ENCODE assay signal across 9 mouse cellular contexts in the genomic region with DNA sequence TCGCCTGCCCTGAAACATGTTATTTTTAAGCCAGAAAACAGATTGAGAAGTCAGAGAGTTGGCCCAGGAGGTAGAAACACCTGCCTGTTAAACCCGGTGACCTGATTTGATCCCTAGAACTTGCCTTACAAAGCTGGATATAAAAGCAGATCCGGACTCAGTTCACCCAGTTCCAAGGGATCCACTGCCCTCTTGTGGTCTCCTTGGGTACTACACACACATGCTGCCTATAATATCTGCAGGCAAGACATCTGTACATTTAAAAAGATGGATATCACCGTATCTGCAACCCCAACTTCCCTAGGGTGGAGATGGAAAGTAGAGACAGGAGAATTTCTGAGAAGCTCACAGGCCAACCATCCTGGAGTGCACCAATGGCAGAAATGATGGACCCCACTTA. TPM values are rescaled to one million over a fixed set of nuclear protein-coding genes. Genes with fewer than 3 reads are reported as not detected.
DNase-seq lines count a peak whose midpoint lies in the region; ATAC-seq and TF ChIP-seq lines count a peak whose summit lies in the region.
"Had no signal": no experiment of that assay in that cellular context is flagged by ENCODE, and none has a peak within 500 bp of the region (broad histone marks: within the 10 kb centered on the region; RNA-seq: fewer than 3 reads in every experiment).

No protein-coding gene starts in this region.

- H3K27me3 ChIP-seq in lung, postnatal 0 days (replicated peaks; ENCODE audit: insufficient read depth, low read length): no peaks in the 10 kb centered on the region
- no peaks in the 10 kb centered on the region for H3K27me3 ChIP-seq in small intestine, adult 2 months (ENCODE audit: control insufficient read depth, insufficient read depth, low read length)
- H3K27me3 ChIP-seq: heart, embryonic 15.5 days had no signal

- H3K4me3 ChIP-seq in gastrocnemius, adult 2 months: no peak overlapping the region
- no peak overlapping the region for H3K4me3 ChIP-seq in lung, postnatal 0 days (ENCODE audit: low read depth, low read length)
- H3K4me3 ChIP-seq in small intestine, adult 2 months (ENCODE audit: low read depth, low read length): no peak overlapping the region
- H3K4me3 ChIP-seq: heart, embryonic 15.5 days had no signal

- H3K4me2 ChIP-seq in lung, postnatal 0 days (replicated peaks; ENCODE audit: low read depth, low read length): no peak overlapping the region
- H3K4me2 ChIP-seq: heart, embryonic 15.5 days had no signal

- H3K4me1 ChIP-seq in lung, postnatal 0 days (ENCODE audit: insufficient read depth, low read depth, low read length): peaks cover 6% of the 10 kb centered on the region
- H3K4me1 ChIP-seq in small intestine, adult 2 months (ENCODE audit: control insufficient read depth, insufficient read depth, insufficient read length, low read length): peaks cover 7% of the 10 kb centered on the region

- ATAC-seq in lung, postnatal 0 days: no peak
- ATAC-seq in monocyte, adult 5-6 weeks (replicated peaks; ENCODE audit: insufficient number of reproducible peaks, low FRiP score, low TSS enrichment, poor library complexity, severe bottlenecking): no peak

- no peak for DNase-seq in gastrocnemius, adult 2 months
- DNase-seq in gastrocnemius, adult 18-20 months (ENCODE audit: low spot score): no peak
- DNase-seq in lung, postnatal 0 days (ENCODE audit: low spot score): no peak
- DNase-seq in lung, postnatal 4 days: no peak
- peak; percentile 55 for DNase-seq in T-cell, adult 2 months (ENCODE audit: low spot score)
- DNase-seq in urinary bladder, postnatal 25 days (ENCODE audit: low spot score): no peak

- intact Hi-C loops in gastrocnemius, adult 2 months (cut with DNase I): no loop called here

- no peak overlapping the region for H3K9ac ChIP-seq in lung, postnatal 0 days (replicated peaks; ENCODE audit: low read depth)
- H3K9ac ChIP-seq: heart, embryonic 15.5 days had no signal

- no peak for TF ChIP-seq EP300 in lung, postnatal 0 days (IDR thresholded peaks at IDR 0.05)

- H3K27ac ChIP-seq in gastrocnemius, adult 2 months: no peak overlapping the region
- no peak overlapping the region for H3K27ac ChIP-seq in lung, postnatal 0 days (ENCODE audit: low read length)
- no peak overlapping the region for H3K27ac ChIP-seq in small intestine, adult 2 months (ENCODE audit: insufficient read depth, low read depth, low read length)
- H3K27ac ChIP-seq: heart, embryonic 15.5 days had no signal

- no peak for TF ChIP-seq POLR2A in small intestine, adult 2 months (IDR thresholded peaks at IDR 0.05; ENCODE audit: low read depth, low read length)

- 97% methylated on average over 4 of the region's 4 CpGs for WGBS in lung, postnatal 0 days
- WGBS in small intestine, adult 2 months: over 99% methylated on average over 4 of the region's 4 CpGs

- peak; percentile 58 for TF ChIP-seq CTCF in gastrocnemius, adult 2 months (IDR thresholded peaks at IDR 0.05)
- peak; percentile 65 for TF ChIP-seq CTCF in lung, postnatal 0 days (IDR thresholded peaks at IDR 0.05)
- TF ChIP-seq CTCF in small intestine, adult 2 months (IDR thresholded peaks at IDR 0.05; ENCODE audit: extremely low read depth, insufficient read length, insufficient replicate concordance, low read depth, low read length): peak; percentile 24; the same call in 1 of the 2 replicates

- peaks cover 18% of the 10 kb centered on the region for H3K36me3 ChIP-seq in lung, postnatal 0 days (ENCODE audit: insufficient read depth, low read length)
- H3K36me3 ChIP-seq in small intestine, adult 2 months (ENCODE audit: control insufficient read depth, insufficient read depth, low read length): peaks cover 28% of the 10 kb centered on the region

- H3K9me3 ChIP-seq in lung, postnatal 0 days (ENCODE audit: low read length): no peaks in the 10 kb centered on the region
- H3K9me3 ChIP-seq: heart, embryonic 15.5 days had no signal

RNA-seq across cellular contexts. Expression of gene Ddx54, which starts 3.4 kb away (rescaled TPM):
- total RNA-seq in gastrocnemius, adult 2 months (2021): 10 to 100 TPM; 16.9 to 17.7 TPM
- 10 to 100 TPM; 15.8 to 15.9 TPM for total RNA-seq in gastrocnemius, adult 18-20 months (2021)
- polyA plus RNA-seq in lung, postnatal 0 days (2015; fragmentation: Nextera tagmentation; extraction: Ambion mirVana): 24.9 and 25.4 TPM in 2 replicates
- polyA plus RNA-seq in small intestine, adult 2 months (2012; rRNA removed): 23.1 and 44.6 TPM in 2 replicates
- total RNA-seq in monocyte, adult 5-6 weeks (2017): 42.2 to 59.5 TPM (median 55.9 TPM) in 3 replicates

RNA-seq across cellular contexts. Expression of gene Rita1, which starts 3.5 kb away (rescaled TPM):
- total RNA-seq in gastrocnemius, adult 2 months (2021): 1 to 10 TPM; 4.9 to 6.6 TPM
- total RNA-seq in gastrocnemius, adult 18-20 months (2021): 1 to 10 TPM; 7.0 to 7.5 TPM
- polyA plus RNA-seq in lung, postnatal 0 days (2015; fragmentation: Nextera tagmentation; extraction: Ambion mirVana): 9.9 and 10.0 TPM in 2 replicates
- 6.9 and 12.1 TPM in 2 replicates for polyA plus RNA-seq in small intestine, adult 2 months (2012; rRNA removed)
- total RNA-seq in monocyte, adult 5-6 weeks (2017): 0.43 to 4.0 TPM (median 1.1 TPM) in 3 replicates

RNA-seq across cellular contexts. Expression of gene Cfap73, which starts 18.1 kb away (rescaled TPM):
- total RNA-seq in gastrocnemius, adult 2 months (2021): not detected
- not detected for total RNA-seq in gastrocnemius, adult 18-20 months (2021)
- polyA plus RNA-seq in lung, postnatal 0 days (2015; fragmentation: Nextera tagmentation; extraction: Ambion mirVana): 1.3 and 2.0 TPM in 2 replicates
- polyA plus RNA-seq in small intestine, adult 2 months (2012; rRNA removed): not detected in 2 replicates
- total RNA-seq in monocyte, adult 5-6 weeks (2017): not detected in 3 replicates
- polyA plus RNA-seq: heart, embryonic 15.5 days had no signal

RNA-seq across cellular contexts. Expression of gene Iqcd, which starts 27.1 kb away (rescaled TPM):
- not detected for total RNA-seq in gastrocnemius, adult 2 months (2021)
- not detected for total RNA-seq in gastrocnemius, adult 18-20 months (2021)
- polyA plus RNA-seq in lung, postnatal 0 days (2015; fragmentation: Nextera tagmentation; extraction: Ambion mirVana): 1.7 and 2.0 TPM in 2 replicates
- polyA plus RNA-seq in small intestine, adult 2 months (2012; rRNA removed): 0.15 and 0.25 TPM in 2 replicates
- total RNA-seq in monocyte, adult 5-6 weeks (2017): 0.57 TPM in 1 of 3 replicates, not detected in the others

RNA-seq across cellular contexts. Expression of gene Tpcn1, which starts 27.4 kb away (rescaled TPM):
- total RNA-seq in gastrocnemius, adult 2 months (2021): 10 to 100 TPM; 42.7 to 44.8 TPM
- 10 to 100 TPM; 38.9 to 42.9 TPM for total RNA-seq in gastrocnemius, adult 18-20 months (2021)
- polyA plus RNA-seq in lung, postnatal 0 days (2015; fragmentation: Nextera tagmentation; extraction: Ambion mirVana): 17.5 and 19.7 TPM in 2 replicates
- 48.5 and 115 TPM in 2 replicates for polyA plus RNA-seq in small intestine, adult 2 months (2012; rRNA removed)
- total RNA-seq in monocyte, adult 5-6 weeks (2017): 8.1 to 8.8 TPM (median 8.5 TPM) in 3 replicates
